Mouse (Mus musculus): ENCODE measurements at regions not wholly inside any gene's neighbourhood (a gene's known extent, or its start where the extent isn't known, plus 50 kb on each side); places are given as distances from the start of the nearest gene placed in this dataset.

DNA sequence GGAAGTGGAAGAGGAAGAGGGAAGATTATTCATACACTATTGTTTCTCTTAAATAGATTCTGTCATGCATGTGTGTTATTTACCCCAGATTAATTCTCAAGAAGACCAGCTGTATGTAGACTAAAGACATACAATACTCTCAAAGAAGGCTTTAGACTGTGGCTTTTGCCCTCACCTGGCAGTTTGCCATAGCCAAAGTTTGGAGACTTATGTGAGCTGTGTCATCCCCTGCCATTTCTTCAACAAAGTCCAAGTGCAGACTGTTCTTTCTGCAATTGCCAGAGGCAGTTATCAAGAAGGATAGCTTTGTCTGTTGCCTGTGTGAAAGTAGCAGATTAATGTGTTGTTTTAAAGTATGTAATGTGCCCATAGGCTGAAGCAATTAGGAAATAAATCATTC, 1485.0 kb upstream of the Slc10a2 start:
- intact Hi-C loops (cut with DNase I) = no loop called here
- DNase-seq (ENCODE audit: low spot score) = no peak

DNA sequence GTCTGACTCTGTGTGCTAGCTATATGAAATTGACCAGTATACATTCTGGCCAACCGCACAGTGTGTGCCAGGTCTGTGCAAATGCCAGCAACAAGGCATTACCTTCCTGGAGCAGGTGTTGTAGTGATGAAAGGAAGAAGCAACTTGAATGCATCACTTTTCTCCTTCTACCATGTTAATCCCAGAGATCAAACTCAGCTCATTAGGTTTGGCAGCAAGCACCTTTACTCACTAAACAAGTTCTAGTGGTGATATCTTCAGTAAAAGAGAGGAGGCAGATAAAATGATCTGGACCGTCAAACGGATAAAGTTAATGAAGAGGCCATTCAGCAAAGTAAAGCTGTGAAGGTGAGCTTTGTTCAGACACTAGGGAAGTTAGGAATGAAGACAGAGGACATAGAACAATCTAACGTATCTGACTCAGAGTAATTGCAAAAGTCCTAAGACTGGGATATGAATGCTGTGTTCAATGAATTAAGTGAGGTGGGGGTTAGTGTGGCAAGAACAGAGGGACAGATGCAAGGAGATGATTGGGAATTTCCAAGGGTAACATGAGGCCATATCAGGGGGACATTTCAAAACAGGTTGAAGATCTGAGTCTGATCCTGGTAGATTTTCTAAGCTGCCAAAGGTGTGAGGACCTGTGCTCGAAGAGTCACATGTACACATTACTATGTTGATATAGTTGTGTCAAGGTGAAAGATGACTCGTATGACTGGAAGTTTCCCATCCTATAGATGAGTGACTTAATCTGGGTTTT, 1478.4 kb upstream of the Slc10a2 start:
- intact Hi-C loops (cut with DNase I) = no loop called here
- no peak for DNase-seq (ENCODE audit: low spot score)

DNA sequence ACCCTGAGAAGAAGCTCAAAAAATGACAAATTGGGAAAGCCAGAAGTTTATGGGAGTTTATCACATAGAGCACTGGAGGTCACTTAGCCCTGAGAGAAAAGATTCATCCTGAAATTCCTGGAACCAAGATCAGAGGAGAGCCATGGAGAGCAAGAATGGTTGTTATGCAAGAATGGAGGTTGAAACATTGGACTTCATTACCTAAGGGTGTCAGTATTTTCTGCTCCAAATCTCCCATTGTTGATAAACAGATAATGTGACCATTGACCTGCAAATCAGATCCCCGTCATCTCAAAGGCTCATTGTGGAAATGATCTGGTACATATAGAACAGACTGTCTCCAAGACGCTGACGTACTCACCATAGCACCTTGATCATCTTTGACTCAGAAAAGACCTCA, 1477.6 kb upstream of the Slc10a2 start:
- intact Hi-C loops (cut with DNase I) = no loop called here
- no peak for DNase-seq (ENCODE audit: low spot score)

DNA sequence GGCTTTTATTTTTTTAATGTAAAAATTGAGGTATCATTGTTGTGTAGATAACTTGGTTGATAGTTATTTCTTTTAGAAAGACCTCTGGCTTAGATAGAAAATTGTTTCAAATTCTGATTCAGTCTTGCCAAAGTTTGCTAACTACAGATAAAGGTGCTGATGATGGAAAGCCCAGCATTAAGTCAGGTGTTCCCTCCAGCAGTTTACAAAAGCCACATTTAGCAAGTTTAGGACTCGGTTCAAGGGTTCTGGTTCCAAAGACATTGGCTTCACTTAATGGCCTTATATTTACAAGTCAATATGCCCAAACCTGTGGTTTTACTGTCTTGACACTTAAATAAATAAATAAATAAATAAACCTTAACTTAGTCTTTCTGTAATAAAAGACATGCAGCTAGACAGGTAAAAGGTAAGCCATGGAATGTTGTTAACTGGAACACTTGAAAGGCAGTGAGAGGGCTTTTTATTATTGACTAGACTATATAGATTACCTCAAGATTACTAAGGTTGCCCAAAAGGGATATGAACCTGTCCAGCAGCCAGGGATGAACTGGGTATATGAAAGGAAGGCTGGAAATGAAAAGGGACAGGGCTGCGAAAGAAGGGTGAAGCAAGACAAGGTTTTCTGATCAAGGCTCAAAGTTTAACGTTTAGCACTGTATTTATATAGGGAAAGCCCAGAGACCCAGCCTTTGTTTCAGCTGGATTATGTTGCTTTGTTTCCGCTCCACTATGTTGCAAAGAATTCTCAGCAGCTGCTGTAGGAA, 1472.9 kb upstream of the Slc10a2 start:
- intact Hi-C loops (cut with DNase I) = no loop called here
- DNase-seq (ENCODE audit: low spot score) = no peak

GRCm38 (mm10) chr8:6575241-6575640, 1470.1 kb upstream of the Slc10a2 start:
- no peak for DNase-seq (ENCODE audit: low spot score)
- intact Hi-C loops (cut with DNase I) = no loop called here

GRCm38 (mm10) chr8:6573492-6573891, 1468.3 kb upstream of the Slc10a2 start:
- DNase-seq (ENCODE audit: low spot score) = no peak
- intact Hi-C loops (cut with DNase I) = no loop called here

- intact Hi-C loops (cut with DNase I) = no loop called here
- peak; percentile 12 for DNase-seq (ENCODE audit: low spot score)
Observed at GRCm38 (mm10) chr8:6572066-6572665, 1467.0 kb upstream of the Slc10a2 start.

DNA sequence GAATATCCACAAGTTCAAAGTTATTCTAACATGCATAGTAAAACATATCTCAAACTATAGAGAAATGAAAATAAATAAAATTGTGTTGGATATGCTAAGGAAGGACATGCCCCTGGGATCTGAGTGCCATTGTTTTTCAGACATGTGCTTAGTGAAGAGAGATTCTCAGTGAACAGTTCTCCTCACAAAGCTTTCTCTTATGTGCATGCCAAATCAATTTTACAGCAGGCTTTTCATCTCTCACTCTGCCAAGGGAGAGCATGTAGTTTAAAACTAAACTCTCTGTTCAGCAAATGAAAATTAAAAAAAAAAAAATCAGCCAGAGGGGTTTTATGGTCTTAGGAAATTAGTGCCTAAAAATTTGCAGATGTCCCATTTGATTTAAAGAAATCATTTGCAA, 1445.8 kb upstream of the Slc10a2 start:
- intact Hi-C loops (cut with DNase I) = no loop called here
- no peak for DNase-seq (ENCODE audit: low spot score)

DNA sequence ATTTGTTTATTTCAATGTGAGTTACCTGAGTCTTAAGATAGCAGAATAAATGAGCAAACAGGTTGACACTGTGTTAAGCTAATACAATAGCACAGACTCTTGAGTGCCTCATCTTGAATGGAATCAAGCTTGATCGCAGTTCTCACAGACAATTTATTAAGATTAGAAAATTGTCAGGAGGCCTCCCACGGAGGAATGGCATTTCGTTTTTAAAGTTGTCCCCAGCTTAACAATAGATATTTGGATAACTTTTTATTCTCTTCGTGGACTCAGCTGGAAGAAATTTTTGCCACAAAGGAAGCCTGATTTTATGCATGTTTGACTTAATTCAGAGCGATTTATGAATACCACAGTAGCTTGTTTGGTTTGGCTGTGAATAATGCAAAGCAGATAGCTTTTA, 1422.0 kb upstream of the Slc10a2 start:
- no peak for DNase-seq (ENCODE audit: low spot score)
- intact Hi-C loops (cut with DNase I) = no loop called here

DNA sequence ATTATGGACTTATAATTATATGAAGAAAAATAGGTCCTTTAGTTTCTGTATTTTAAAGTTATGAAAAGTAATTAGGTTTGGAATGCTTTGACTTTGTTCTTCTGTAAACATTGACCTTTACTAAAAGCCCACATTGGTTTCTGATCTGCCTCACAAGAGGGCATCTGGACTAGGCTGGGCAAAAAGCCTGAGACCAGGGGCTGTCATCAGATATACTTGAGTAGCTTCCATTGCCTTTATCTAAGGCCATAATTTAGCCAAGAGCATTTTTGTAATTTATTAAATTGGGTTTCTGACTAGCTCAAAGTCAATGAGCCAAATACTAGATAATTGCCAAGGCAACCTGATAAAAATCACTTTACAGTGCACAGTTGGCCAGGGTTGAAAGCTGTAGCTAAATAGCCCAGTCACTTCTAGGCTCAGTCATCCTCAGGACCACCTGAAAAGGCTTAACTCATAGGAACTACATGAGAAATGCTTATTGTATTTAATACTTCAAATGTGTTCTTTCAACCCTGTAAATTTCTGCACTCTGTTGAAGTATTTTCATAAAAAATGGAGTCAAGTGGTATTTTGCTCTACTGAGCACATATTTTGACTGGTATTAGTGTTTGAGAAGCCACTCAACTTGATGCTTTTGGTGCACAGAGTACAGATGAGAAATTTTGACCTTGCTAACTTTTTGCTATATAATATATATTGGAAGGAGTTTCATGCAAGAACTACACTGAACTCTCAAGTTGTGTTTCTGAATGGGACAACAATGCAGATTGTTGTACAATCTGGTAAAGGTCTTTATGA, 1410.9 kb upstream of the Slc10a2 start:
- DNase-seq (ENCODE audit: low spot score) = no peak
- intact Hi-C loops (cut with DNase I) = no loop called here

- no peak for DNase-seq (ENCODE audit: low spot score)
Observed at GRCm38 (mm10) chr8:6492453-6492852, 1387.3 kb upstream of the Slc10a2 start.

DNA sequence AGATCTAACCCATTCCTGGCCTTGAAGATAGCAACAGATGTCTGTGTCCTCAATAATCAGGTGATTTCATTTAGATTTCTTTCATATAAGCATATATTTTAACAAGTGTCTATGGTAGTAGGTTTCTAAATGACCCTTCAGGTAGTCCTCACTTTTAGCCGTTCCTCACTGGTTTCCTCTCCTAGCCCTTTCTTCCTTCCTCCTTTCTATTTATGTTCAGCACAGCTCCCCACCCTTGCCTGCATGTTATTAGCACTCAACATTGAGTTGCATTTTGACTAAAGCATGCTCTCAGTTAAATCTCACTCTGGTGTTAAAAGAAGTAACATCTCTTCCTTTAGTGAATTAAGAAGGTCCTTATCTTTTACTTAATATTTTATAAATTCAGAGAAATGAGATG, 1376.8 kb upstream of the Slc10a2 start:
- no peak for DNase-seq (ENCODE audit: low spot score)
- intact Hi-C loops (cut with DNase I) = no loop called here

More at GRCm38 (mm10) chr8:6492453-6492852, 1387.3 kb upstream of the Slc10a2 start:
- intact Hi-C loops (cut with DNase I) = no loop called here

GRCm38 (mm10) chr8:6471089-6471488, 1365.9 kb upstream of the Slc10a2 start:
- no peak for DNase-seq (ENCODE audit: low spot score)
- intact Hi-C loops (cut with DNase I) = no loop called here

DNA sequence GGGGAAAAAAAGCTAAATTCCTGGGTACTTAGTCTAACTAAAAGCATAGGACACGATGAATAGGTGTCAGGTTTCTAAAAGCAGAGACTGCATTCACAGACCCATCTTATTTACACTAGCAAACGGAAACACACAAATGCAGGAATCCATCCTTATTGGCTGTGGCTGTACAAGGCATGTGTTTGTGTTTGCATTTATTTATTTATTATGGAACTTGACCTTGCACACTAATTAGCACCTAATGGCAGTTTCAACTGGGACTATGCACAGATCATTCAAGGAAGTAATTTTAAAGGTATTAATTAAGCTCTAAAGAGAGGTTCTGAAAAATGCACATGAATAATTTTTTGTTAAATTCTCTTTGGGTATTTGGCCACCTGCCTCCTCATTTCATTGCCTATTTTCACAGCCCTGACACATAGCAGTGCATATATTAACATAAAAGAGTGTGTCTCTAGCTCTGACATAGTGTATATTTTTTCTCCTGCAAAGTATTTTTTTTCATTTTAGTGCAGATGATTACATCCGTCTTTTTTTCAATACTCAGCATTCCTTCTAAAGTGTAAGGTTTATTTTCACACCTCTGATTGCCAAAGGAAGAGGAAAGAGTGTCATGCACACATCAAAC, 1351.5 kb upstream of the Slc10a2 start:
- intact Hi-C loops (cut with DNase I) = no loop called here
- DNase-seq (ENCODE audit: low spot score) = no peak

DNA sequence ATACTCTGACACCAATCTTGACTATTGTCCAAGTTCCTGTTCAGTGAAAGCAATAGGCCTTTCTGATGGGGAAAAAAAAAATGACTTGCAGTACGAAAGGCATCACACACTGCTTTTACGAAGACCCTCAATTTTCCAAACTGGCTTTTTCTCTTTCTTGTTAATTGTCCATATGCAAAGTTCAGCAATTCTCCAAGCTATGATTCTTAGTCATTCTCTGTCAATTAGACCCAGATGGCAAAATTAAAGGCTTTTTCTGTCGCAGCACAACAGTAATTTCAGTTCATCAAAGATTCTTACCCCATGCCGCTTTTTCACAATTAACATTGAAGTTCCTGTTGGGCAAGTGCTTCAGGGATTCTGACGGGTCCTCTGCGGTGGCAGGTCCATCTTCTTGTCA, 1343.2 kb upstream of the Slc10a2 start:
- no peak for DNase-seq (ENCODE audit: low spot score)
- intact Hi-C loops (cut with DNase I) = no loop called here

DNA sequence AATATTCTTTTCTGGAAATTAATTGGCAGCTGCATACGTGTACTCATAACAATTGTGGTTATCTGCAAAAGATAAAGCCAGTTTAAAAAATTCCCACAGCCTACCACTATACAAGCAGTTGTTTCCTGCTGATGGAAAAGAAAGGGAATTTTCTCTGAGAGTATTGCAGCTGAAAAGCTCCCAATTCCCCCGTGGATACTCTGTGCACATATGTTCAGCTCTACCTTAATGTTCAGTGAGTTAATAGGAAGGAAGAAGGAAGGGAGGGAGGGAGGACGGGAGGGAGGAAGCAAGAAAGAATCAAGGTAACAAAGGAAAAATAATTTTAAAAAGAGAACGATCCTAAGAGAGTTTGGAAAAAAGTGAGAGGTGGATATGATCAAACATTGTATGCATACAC, 1333.9 kb upstream of the Slc10a2 start:
- no peak for DNase-seq (ENCODE audit: low spot score)
- intact Hi-C loops (cut with DNase I) = no loop called here

Data from heart, postnatal 25 days (tissue).